Mouse (Mus musculus) midbrain, embryonic 13.5 days (tissue): ENCODE data around the gene Socs3. TPM values are rescaled to one million over a fixed set of nuclear protein-coding genes. Genes with fewer than 3 reads are reported as not detected.

Experiments
- ATAC-seq: fragments of 200-750 bp; cut with Nextera tagmentation; 2 replicates; pipeline ENCODE4 v1.8.0; 2017; ENCODE audit warnings: mild to moderate bottlenecking, moderate TSS enrichment, moderate library complexity
- H3K27ac ChIP-seq: fragments of 300-500 bp; sonication (generic); 2 replicates; pipeline ENCODE4 v1.5.1; 2015; ENCODE audit warnings: inconsistent platforms, mild to moderate bottlenecking, moderate library complexity
- H3K27me3 ChIP-seq: fragments of 300-500 bp; sonication (generic); 2 replicates; pipeline ENCODE4 v1.6.1; 2015; ENCODE audit warnings: mild to moderate bottlenecking, inconsistent platforms
- H3K36me3 ChIP-seq: fragments of 300-500 bp; sonication (generic); 2 replicates; pipeline ENCODE4 v1.6.1; 2015; ENCODE audit warnings: mild to moderate bottlenecking, inconsistent platforms
- H3K4me1 ChIP-seq: fragments of 300-500 bp; sonication (generic); replicated peaks from 2 replicates; pipeline ENCODE4 v1.6.1; 2015; ENCODE audit warnings: inconsistent platforms
- H3K4me2 ChIP-seq: fragments of 300-500 bp; sonication (generic); replicated peaks from 2 replicates; pipeline ENCODE4 v1.6.1; 2015; ENCODE audit warnings: moderate library complexity, mild to moderate bottlenecking, inconsistent platforms
- H3K4me3 ChIP-seq: fragments of 300-500 bp; sonication (generic); replicated peaks from 2 replicates; pipeline ENCODE4 v1.5.1; 2015; ENCODE audit warnings: mild to moderate bottlenecking, inconsistent platforms
- H3K9ac ChIP-seq: fragments of 300-500 bp; sonication (generic); replicated peaks from 2 replicates; pipeline ENCODE4 v1.6.1; 2015; ENCODE audit warnings: mild to moderate bottlenecking, inconsistent platforms
- H3K9me3 ChIP-seq: fragments of 300-500 bp; sonication (generic); 2 replicates; pipeline ENCODE4 v1.6.1; 2016; ENCODE audit warnings: mild to moderate bottlenecking, inconsistent platforms
- WGBS: fragments of 180-500 bp; shearing (Covaris S2); methylation state at CpG from one replicate; pipeline ENCODE4 v1.1.7; 2015; 5-methylcytosine and 5-hydroxymethylcytosine counted together
- polyA plus RNA-seq: library from polyadenylated mRNA; unstranded; fragments of >200 nt; fragmentation: Nextera tagmentation; extraction: Ambion mirVana; gene quantifications from 2 replicates; pipeline ENCODE4 v1.2.1, GENCODE M21; 2015

Gene Socs3
- polyA plus RNA-seq, 1 experiment from 2014 or later, result 9.3 TPM

GRCm38 (mm10) chr11:117940881-117941280 lies 29.0 kb downstream of the Socs3 start:
- peaks cover 45% of the 10 kb centered on the region for H3K4me1 ChIP-seq
- no peak overlapping the region for H3K4me2 ChIP-seq
- peak overlapping the region; percentile 79; the same call in 1 of the 2 replicates for H3K27ac ChIP-seq
- H3K27me3 ChIP-seq, result peaks cover 10% of the 10 kb centered on the region; the same call in 1 of the 2 replicates
- no peaks in the 10 kb centered on the region for H3K36me3 ChIP-seq
- no peak for ATAC-seq
- H3K9ac ChIP-seq, result no peak overlapping the region
- H3K4me3 ChIP-seq, result no peak overlapping the region
- H3K9me3 ChIP-seq, result no peaks in the 10 kb centered on the region
- WGBS, result 90% methylated on average over 6 of the region's 6 CpGs

- 0% methylated on average over 7 of the region's 7 CpGs for WGBS
- H3K36me3 ChIP-seq, result no peaks in the 10 kb centered on the region
- ATAC-seq, result peak; percentile 93
- H3K27me3 ChIP-seq, result peaks cover 12% of the 10 kb centered on the region
- H3K27ac ChIP-seq, result peak overlapping the region; percentile 79
- H3K4me1 ChIP-seq, result peaks cover 52% of the 10 kb centered on the region
- H3K4me2 ChIP-seq, result peak overlapping the region; percentile 11
- no peak overlapping the region for H3K4me3 ChIP-seq
- no peaks in the 10 kb centered on the region for H3K9me3 ChIP-seq
- no peak overlapping the region for H3K9ac ChIP-seq
Observed at GRCm38 (mm10) chr11:117939741-117940285, 30.0 kb downstream of the Socs3 start.

GRCm38 (mm10) chr11:117939004-117939730 lies 30.7 kb downstream of the Socs3 start:
- no peaks in the 10 kb centered on the region for H3K9me3 ChIP-seq
- no peak overlapping the region for H3K4me3 ChIP-seq
- ATAC-seq, result 0 out of 2 replicates have a peak, but pooled peaks have one; percentile 25
- WGBS, result 25% methylated on average over 4 of the region's 4 CpGs
- H3K9ac ChIP-seq, result no peak overlapping the region
- peak overlapping the region; percentile 11; the same call in 1 of the 2 replicates for H3K4me2 ChIP-seq
- peaks cover 18% of the 10 kb centered on the region for H3K27me3 ChIP-seq
- peaks cover 52% of the 10 kb centered on the region for H3K4me1 ChIP-seq
- no peaks in the 10 kb centered on the region for H3K36me3 ChIP-seq
- peak overlapping the region; percentile 79 for H3K27ac ChIP-seq

GRCm38 (mm10) chr11:117936202-117936601 lies 33.6 kb downstream of the Socs3 start:
- H3K4me2 ChIP-seq, result no peak overlapping the region
- 51% methylated on average over 8 of the region's 8 CpGs for WGBS
- no peaks in the 10 kb centered on the region for H3K36me3 ChIP-seq
- no peak overlapping the region for H3K4me3 ChIP-seq
- no peak overlapping the region for H3K9ac ChIP-seq
- peaks cover 53% of the 10 kb centered on the region for H3K4me1 ChIP-seq
- H3K27ac ChIP-seq, result no peak overlapping the region
- peaks cover 37% of the 10 kb centered on the region for H3K27me3 ChIP-seq
- H3K9me3 ChIP-seq, result no peaks in the 10 kb centered on the region
- ATAC-seq, result no peak

GRCm38 (mm10) chr11:117935616-117936015 lies 34.2 kb downstream of the Socs3 start:
- Histone ChIP-seq H3K27me3 (peaks cover 43% of the 10 kb centered on the region), H3K36me3 (no peaks in the 10 kb centered on the region), H3K4me1 (peaks cover 53% of the 10 kb centered on the region), H3K9me3 (no peaks in the 10 kb centered on the region), H3K4me3 (no peak overlapping the region), H3K27ac (no peak overlapping the region), H3K4me2 (no peak overlapping the region), H3K9ac (no peak overlapping the region)
- WGBS, result 62% methylated on average over 9 of the region's 9 CpGs
- no peak for ATAC-seq

GRCm38 (mm10) chr11:117934576-117935368 lies 35.1 kb downstream of the Socs3 start:
- no peak overlapping the region for H3K4me2 ChIP-seq
- H3K4me1 ChIP-seq, result peaks cover 47% of the 10 kb centered on the region
- no peak overlapping the region for H3K27ac ChIP-seq
- no peaks in the 10 kb centered on the region for H3K36me3 ChIP-seq
- H3K9me3 ChIP-seq, result no peaks in the 10 kb centered on the region
- H3K27me3 ChIP-seq, result peaks cover 51% of the 10 kb centered on the region
- 52% methylated on average over 5 of the region's 5 CpGs for WGBS
- no peak for ATAC-seq
- no peak overlapping the region for H3K9ac ChIP-seq
- no peak overlapping the region for H3K4me3 ChIP-seq

- no peaks in the 10 kb centered on the region for H3K9me3 ChIP-seq
- ATAC-seq, result no peak
- H3K36me3 ChIP-seq, result no peaks in the 10 kb centered on the region
- no peak overlapping the region for H3K4me3 ChIP-seq
- no peak overlapping the region for H3K27ac ChIP-seq
- H3K4me1 ChIP-seq, result peaks cover 41% of the 10 kb centered on the region
- H3K27me3 ChIP-seq, result peaks cover 57% of the 10 kb centered on the region
- 29% methylated on average over 2 of the region's 2 CpGs for WGBS
- H3K9ac ChIP-seq, result no peak overlapping the region
- H3K4me2 ChIP-seq, result no peak overlapping the region
Observed at GRCm38 (mm10) chr11:117934168-117934567, 35.7 kb downstream of the Socs3 start.

GRCm38 (mm10) chr11:117932195-117932594 lies 37.7 kb downstream of the Socs3 start:
- Histone ChIP-seq H3K4me2 (no peak overlapping the region), H3K27ac (no peak overlapping the region), H3K4me3 (no peak overlapping the region), H3K4me1 (peaks cover 31% of the 10 kb centered on the region), H3K9me3 (no peaks in the 10 kb centered on the region), H3K36me3 (no peaks in the 10 kb centered on the region), H3K27me3 (peaks cover 60% of the 10 kb centered on the region), H3K9ac (no peak overlapping the region)
- ATAC-seq, result no peak
- 34% methylated on average over 4 of the region's 4 CpGs for WGBS

GRCm38 (mm10) chr11:117931576-117931975 lies 38.3 kb downstream of the Socs3 start:
- Histone ChIP-seq H3K4me2 (no peak overlapping the region), H3K4me3 (no peak overlapping the region), H3K36me3 (no peaks in the 10 kb centered on the region), H3K27ac (no peak overlapping the region), H3K9me3 (no peaks in the 10 kb centered on the region), H3K4me1 (peaks cover 31% of the 10 kb centered on the region), H3K9ac (no peak overlapping the region), H3K27me3 (peaks cover 60% of the 10 kb centered on the region)
- WGBS, result 54% methylated on average over 6 of the region's 6 CpGs
- ATAC-seq, result no peak

- peak; percentile 76 for ATAC-seq
- H3K9ac ChIP-seq, result peak overlapping the region; percentile 61; the same call in 1 of the 2 replicates
- peaks cover 26% of the 10 kb centered on the region for H3K4me1 ChIP-seq
- no peak overlapping the region for H3K27ac ChIP-seq
- peak overlapping the region; percentile 79 for H3K4me2 ChIP-seq
- H3K36me3 ChIP-seq, result no peaks in the 10 kb centered on the region
- WGBS, result 2% methylated on average over 46 of the region's 48 CpGs
- H3K9me3 ChIP-seq, result no peaks in the 10 kb centered on the region
- peaks cover 58% of the 10 kb centered on the region for H3K27me3 ChIP-seq
- H3K4me3 ChIP-seq, result peak overlapping the region; percentile 43
Observed at GRCm38 (mm10) chr11:117930781-117931338, 39.0 kb downstream of the Socs3 start.

- ATAC-seq, result no peak
- no peak overlapping the region for H3K27ac ChIP-seq
- no peaks in the 10 kb centered on the region for H3K9me3 ChIP-seq
- no peak overlapping the region for H3K4me3 ChIP-seq
- 65% methylated on average over 1 of the region's 1 CpGs for WGBS
- peaks cover 16% of the 10 kb centered on the region for H3K27me3 ChIP-seq
- no peaks in the 10 kb centered on the region for H3K36me3 ChIP-seq
- H3K9ac ChIP-seq, result no peak overlapping the region
- no peak overlapping the region for H3K4me2 ChIP-seq
- peaks cover 2% of the 10 kb centered on the region for H3K4me1 ChIP-seq
Observed at GRCm38 (mm10) chr11:117925541-117925940, 44.3 kb downstream of the Socs3 start.

GRCm38 (mm10) chr11:117924466-117924865 lies 45.4 kb downstream of the Socs3 start:
- H3K4me2 ChIP-seq, result no peak overlapping the region
- peaks cover 6% of the 10 kb centered on the region for H3K27me3 ChIP-seq
- H3K9ac ChIP-seq, result no peak overlapping the region
- no peak overlapping the region for H3K4me3 ChIP-seq
- H3K36me3 ChIP-seq, result no peaks in the 10 kb centered on the region
- WGBS, result 86% methylated on average over 6 of the region's 6 CpGs
- no peaks in the 10 kb centered on the region for H3K4me1 ChIP-seq
- H3K27ac ChIP-seq, result no peak overlapping the region
- no peak for ATAC-seq
- H3K9me3 ChIP-seq, result no peaks in the 10 kb centered on the region
